Mouse (Mus musculus) ES-E14 (cell line): ENCODE data around the gene Dennd4c.

ENCODE experiments used
- CHD2 ChIP-seq: IDR thresholded peaks from 2 replicates; pipeline ENCODE4 v1.6.1; 2014; ENCODE audit warnings: mild to moderate bottlenecking, low read depth, low read length, inconsistent platforms
- HCFC1 ChIP-seq: IDR thresholded peaks from 2 replicates; pipeline ENCODE4 v1.6.1; 2012; ENCODE audit warnings: low read length, inconsistent platforms, borderline replicate concordance; ENCODE audit not compliant: insufficient read depth
- MAFK ChIP-seq: IDR thresholded peaks from 2 replicates; pipeline ENCODE4 v1.6.1; 2014; ENCODE audit warnings: mild to moderate bottlenecking, low read depth, low read length, inconsistent platforms; ENCODE audit not compliant: insufficient read depth
- ZC3H11A ChIP-seq: IDR thresholded peaks from 2 replicates; pipeline ENCODE4 v1.6.1; 2012; ENCODE audit warnings: low read depth, mild to moderate bottlenecking, inconsistent platforms, low read length, borderline replicate concordance
- ZNF384 ChIP-seq: IDR thresholded peaks from 2 replicates; pipeline ENCODE4 v1.6.1; 2012; ENCODE audit warnings: low read depth, low read length, inconsistent platforms

DNA sequence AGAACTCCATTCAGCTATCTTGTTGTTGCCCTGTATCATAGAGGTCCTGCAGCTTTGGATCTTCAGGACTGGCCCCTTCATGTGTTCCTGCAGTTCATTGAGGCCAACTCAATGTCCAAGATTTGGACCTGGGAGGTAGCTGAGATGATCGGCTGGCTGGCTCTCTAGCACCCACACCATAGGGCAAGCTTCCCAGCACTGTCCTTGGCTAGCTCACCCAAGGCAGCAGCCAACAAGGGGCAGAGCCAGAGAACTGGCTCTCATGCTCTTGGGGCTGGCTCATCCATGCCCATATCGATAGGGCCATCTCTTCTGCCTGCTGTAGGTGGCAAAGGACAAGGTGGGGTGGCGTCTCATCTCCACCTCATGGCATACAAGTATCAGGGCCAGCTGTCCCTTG, 97.0 kb downstream of the Dennd4c start:
- TF ChIP-seq CHD2 (no peak), MAFK (no peak), ZNF384 (no peak), HCFC1 (no peak), ZC3H11A (no peak)
